Mouse (Mus musculus) left cerebral cortex, adult 6 months (tissue): ENCODE measurements around the gene Gm10065. TPM values are rescaled to one million over a fixed set of nuclear protein-coding genes. Genes with fewer than 3 reads are reported as not detected.

ENCODE experiments used
- long read RNA-seq, 2 experiments: library from polyadenylated mRNA; unstranded; transcript quantifications; one replicate each; pipeline ENCODE4 v2.0.0; 2019 to 2020
- polyA plus RNA-seq: library from polyadenylated mRNA; unstranded; fragments of <200 nt; fragmentation: Nextera tagmentation; gene quantifications from 2 replicates; pipeline ENCODE4 v1.2.3, GENCODE M21; 2021

The Gm10065 gene
- 3.9 TPM in 1 of 2 replicates, not detected in the other for polyA plus RNA-seq
- long read RNA-seq, experiment 1: 0 reads
- long read RNA-seq, experiment 2: 0 reads

GRCm38 (mm10) chr13:21478759-21479670 lies at the start of gene Gm10065, which contains the start of gene Zkscan4:
TSS of gene Gm10065 (minus strand) at chr13:21479441.
TSS of gene Zkscan4 (plus strand) at chr13:21478907.

GRCm38 (mm10) chr13:21501182-21501581 lies 21.9 kb upstream of the Gm10065 start, which contains the start of gene Gm11273:
TSS of gene Gm11273 (minus strand) at chr13:21501418.

GRCm38 (mm10) chr13:21495080-21495479 lies 15.8 kb upstream of the Gm10065 start, which contains the start of gene AK157302:
TSS of gene AK157302 (plus strand) at chr13:21495223.

GRCm38 (mm10) chr13:21468061-21469019 lies 10.9 kb downstream of the Gm10065 start, which contains the start of gene Nkapl:
TSS of gene Nkapl (minus strand) at chr13:21468509.

GRCm38 (mm10) chr13:21453449-21453848 lies 25.8 kb downstream of the Gm10065 start, which contains the start of gene Zscan26:
TSS of gene Zscan26 (minus strand) at chr13:21453730.

GRCm38 (mm10) chr13:21440503-21441206 lies 38.6 kb downstream of the Gm10065 start, which contains the start of gene Pgbd1:
TSS of gene Pgbd1 (minus strand) at chr13:21441058.

Other genes starting within 250 kb of the Gm10065 start
- not detected in 2 replicates for gene Gpx5, start 186.7 kb downstream of the Gm10065 start, polyA plus RNA-seq
- 1.8 TPM in 2 replicates for gene Gpx6, start 167.3 kb downstream of the Gm10065 start, polyA plus RNA-seq
- gene Olfr1367, start 132.5 kb downstream of the Gm10065 start, polyA plus RNA-seq: not detected in 2 replicates
- gene Zscan12, start 116.6 kb downstream of the Gm10065 start, polyA plus RNA-seq: 5.0 and 5.1 TPM in 2 replicates
- 11.1 and 12.4 TPM in 2 replicates for gene Zkscan3, start 76.7 kb downstream of the Gm10065 start, polyA plus RNA-seq
- 1.2 TPM in 2 replicates for gene Pgbd1, start 38.4 kb downstream of the Gm10065 start, polyA plus RNA-seq
- 52.8 and 74.6 TPM in 2 replicates for gene Zscan26, start 25.7 kb downstream of the Gm10065 start, polyA plus RNA-seq
- gene Nkapl, start 10.9 kb downstream of the Gm10065 start, polyA plus RNA-seq: 1.5 TPM in 2 replicates
- gene Zkscan4, start 534 bp downstream of the Gm10065 start, polyA plus RNA-seq: 3.1 and 3.4 TPM in 2 replicates
- 1.5 and 2.0 TPM in 2 replicates for gene AK157302, start 15.8 kb upstream of the Gm10065 start, polyA plus RNA-seq
- gene Gm11273, start 22.0 kb upstream of the Gm10065 start, polyA plus RNA-seq: 13.2 and 14.1 TPM in 2 replicates
- gene Zkscan8, start 51.7 kb upstream of the Gm10065 start, polyA plus RNA-seq: 3.0 and 3.3 TPM in 2 replicates
- gene Olfr1366, start 63.4 kb upstream of the Gm10065 start, polyA plus RNA-seq: 0.09 TPM in 1 of 2 replicates, not detected in the other
- gene Olfr1535, start 80.5 kb upstream of the Gm10065 start, polyA plus RNA-seq: 0.06 TPM in 1 of 2 replicates, not detected in the other
- not detected in 2 replicates for gene Olfr1364, start 102.3 kb upstream of the Gm10065 start, polyA plus RNA-seq
- not detected in 2 replicates for gene Olfr1362, start 134.6 kb upstream of the Gm10065 start, polyA plus RNA-seq
- not detected in 2 replicates for gene Olfr11, start 163.1 kb upstream of the Gm10065 start, polyA plus RNA-seq
- gene Olfr1361, start 183.9 kb upstream of the Gm10065 start, polyA plus RNA-seq: not detected in 2 replicates
- gene Olfr1360, start 198.0 kb upstream of the Gm10065 start, polyA plus RNA-seq: not detected in 2 replicates
- gene Olfr1359, start 218.7 kb upstream of the Gm10065 start, polyA plus RNA-seq: not detected in 2 replicates
- not detected in 2 replicates for gene Hist1h2bl, start 236.7 kb upstream of the Gm10065 start, polyA plus RNA-seq
- not detected in 2 replicates for gene Hist1h2ai, start 237.0 kb upstream of the Gm10065 start, polyA plus RNA-seq
- gene Hist1h3h, start 238.2 kb upstream of the Gm10065 start, polyA plus RNA-seq: not detected in 2 replicates
- not detected in 2 replicates for gene Hist1h2bm, start 242.6 kb upstream of the Gm10065 start, polyA plus RNA-seq